Mouse (Mus musculus) layer of hippocampus, postnatal 36 days (tissue): ENCODE results near the gene Insm1. TPM values are rescaled to one million over a fixed set of nuclear protein-coding genes. Genes with fewer than 3 reads are reported as not detected.

Experiments
- DNase-seq, 2 experiments: peaks; one replicate each; pipeline ENCODE4 v3.0.0; 2022
- total RNA-seq, 2 experiments: library from RNA; stranded (reverse); gene quantifications; 2 replicates each; pipeline ENCODE4 v1.2.3; 2021

Gene Insm1
- total RNA-seq, 2 experiments from 2014 or later, result 7.1 to 7.7 TPM

DNA sequence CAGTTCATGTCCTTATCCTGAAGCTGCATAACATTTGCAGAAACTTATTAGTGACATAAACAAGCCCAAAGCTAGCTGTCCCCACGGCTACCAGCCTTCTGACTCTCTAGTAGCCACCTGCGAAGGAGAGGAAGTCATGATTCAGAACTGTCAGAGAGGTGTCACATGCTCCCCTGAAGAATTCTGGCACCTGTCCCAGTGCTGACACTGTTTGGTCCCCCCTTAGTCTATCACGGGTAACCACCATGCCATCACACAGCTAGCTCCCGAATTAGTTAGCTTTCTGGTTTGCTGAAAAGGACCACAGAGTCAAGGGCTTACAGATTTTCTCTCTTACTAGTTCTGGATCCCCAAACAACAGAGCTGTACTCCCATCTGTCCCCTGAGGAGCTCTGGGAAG lies 43.3 kb downstream of the Insm1 start:
- no peak for DNase-seq

DNA sequence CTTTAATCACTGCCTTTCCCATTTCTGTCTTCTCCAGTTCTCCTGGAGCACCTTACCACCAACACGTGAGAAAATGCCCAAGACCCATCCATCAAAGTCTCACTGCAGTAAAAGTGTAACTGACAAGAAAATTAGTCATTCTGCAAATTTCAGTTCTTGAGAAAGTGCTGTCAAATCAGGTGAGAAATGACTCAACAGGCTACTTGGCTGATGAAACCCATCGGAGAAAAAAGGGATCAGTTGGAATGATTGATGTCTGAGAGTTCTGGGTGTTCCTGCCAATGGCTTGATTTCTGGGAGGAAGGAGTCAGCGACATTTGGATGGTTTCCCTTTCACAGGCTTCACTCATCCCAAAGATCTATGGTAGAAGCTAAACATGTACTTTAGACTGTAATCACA lies 44.8 kb downstream of the Insm1 start:
- no peak for DNase-seq
